Mouse (Mus musculus) kidney, adult 18-20 months (tissue): ENCODE measurements around the gene Uqcr10.

Experiments used
- DNase-seq: peaks from one replicate; pipeline ENCODE4 v3.0.0; 2021

The Uqcr10 gene

GRCm38 (mm10) chr11:4674593-4674992 lies 29.5 kb downstream of the Uqcr10 start:
- no peak for DNase-seq

- DNase-seq = no peak
These were observed 32.4 kb downstream of the Uqcr10 start for GRCm38 (mm10) chr11:4671736-4672135.

- DNase-seq = no peak
These were observed 41.7 kb downstream of the Uqcr10 start for GRCm38 (mm10) chr11:4662496-4662878.

- no peak for DNase-seq
These were observed 42.2 kb downstream of the Uqcr10 start for GRCm38 (mm10) chr11:4661871-4662495.

- no peak for DNase-seq
These were observed 42.8 kb downstream of the Uqcr10 start for GRCm38 (mm10) chr11:4661324-4661723.

GRCm38 (mm10) chr11:4660309-4661025 lies 43.7 kb downstream of the Uqcr10 start:
- no peak for DNase-seq

GRCm38 (mm10) chr11:4659818-4660217 lies 44.3 kb downstream of the Uqcr10 start:
- no peak for DNase-seq
